Mouse (Mus musculus) megakaryocyte, embryonic 14.5 days (primary cell): ENCODE measurements around the gene Unk. TPM values are rescaled to one million over a fixed set of nuclear protein-coding genes. Genes with fewer than 3 reads are reported as not detected.
A peak's percentile ranks its signal among the peaks of the same experiment; 100 is the strongest.

ENCODE experiments used
- H3K27me3 ChIP-seq: replicated peaks from 2 replicates; pipeline ENCODE3; 2012; ENCODE audit warnings: inconsistent platforms
- H3K36me3 ChIP-seq: replicated peaks from 2 replicates; pipeline ENCODE3; 2012; ENCODE audit warnings: low read length, inconsistent platforms, mixed read lengths
- H3K4me1 ChIP-seq: 2 replicates; pipeline ENCODE4 v1.6.1; 2012; ENCODE audit warnings: inconsistent platforms
- H3K4me3 ChIP-seq: replicated peaks from 2 replicates; pipeline ENCODE3; 2012; ENCODE audit warnings: moderate library complexity, mild to moderate bottlenecking, inconsistent platforms
- H3K9me3 ChIP-seq: 2 replicates; pipeline ENCODE4 v1.6.1; 2012; ENCODE audit warnings: inconsistent platforms
- FLI1 ChIP-seq: IDR thresholded peaks from 2 replicates; pipeline ENCODE4 v1.6.1; 2012; ENCODE audit warnings: low read length, inconsistent platforms, mixed read lengths
- GATA1 ChIP-seq: IDR thresholded peaks from 3 replicates; pipeline ENCODE4 v1.6.1; 2012; ENCODE audit warnings: mixed read lengths, low read length, inconsistent platforms, borderline replicate concordance
- polyA plus RNA-seq: library from polyadenylated mRNA; stranded (reverse); fragments of >175 nt; gene quantifications from 2 replicates; pipeline ENCODE4 v1.2.3, GENCODE M21; 2012; ENCODE audit warnings: low replicate concordance; ENCODE audit not compliant: insufficient read depth

Unk gene
- polyA plus RNA-seq, 1 experiment = 18.8 TPM

DNA sequence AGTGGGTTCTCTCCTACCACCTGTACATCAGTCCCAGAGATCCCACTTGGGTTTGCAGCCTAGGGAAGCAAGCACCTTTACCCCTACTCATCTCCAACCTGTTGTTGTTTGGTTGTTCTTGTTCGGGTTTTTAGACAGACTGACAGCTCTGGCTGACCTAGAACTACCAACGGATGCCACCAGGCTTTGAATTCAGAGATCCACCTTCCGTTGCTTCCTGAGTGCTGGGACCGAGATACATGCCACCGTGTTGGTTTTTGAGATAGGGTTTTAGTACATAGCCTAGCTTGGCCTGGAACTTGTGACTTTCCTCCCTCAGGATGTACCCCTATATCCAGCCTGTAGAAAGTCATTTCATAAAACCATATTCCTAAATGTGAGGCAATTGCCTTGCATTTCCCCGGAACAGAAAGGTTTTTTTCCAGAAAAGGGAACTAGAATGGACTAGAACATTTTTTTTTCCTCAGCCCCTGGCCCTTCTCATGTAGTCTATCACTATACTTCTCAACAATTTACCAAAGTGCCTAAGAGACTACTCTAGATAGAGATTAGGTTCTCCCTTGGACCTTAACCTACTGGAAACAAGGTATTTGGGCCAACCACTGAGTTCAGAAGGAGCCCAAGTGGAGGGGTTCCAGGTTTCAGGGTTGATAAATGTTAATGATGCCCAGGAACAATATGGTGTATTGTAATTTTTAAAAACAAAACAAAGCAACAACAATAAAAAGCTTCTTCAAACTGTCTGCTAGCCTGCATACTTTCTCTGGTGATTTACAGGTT lies 846 bp upstream of the Unk start:
- Histone ChIP-seq H3K4me3 (peak overlapping the region; percentile 92), H3K4me1 (peaks cover 63% of the 10 kb centered on the region), H3K27me3 (no peaks in the 10 kb centered on the region), H3K9me3 (no peaks in the 10 kb centered on the region), H3K36me3 (peaks cover 20% of the 10 kb centered on the region)
- TF ChIP-seq FLI1 (no peak), GATA1 (no peak)

DNA sequence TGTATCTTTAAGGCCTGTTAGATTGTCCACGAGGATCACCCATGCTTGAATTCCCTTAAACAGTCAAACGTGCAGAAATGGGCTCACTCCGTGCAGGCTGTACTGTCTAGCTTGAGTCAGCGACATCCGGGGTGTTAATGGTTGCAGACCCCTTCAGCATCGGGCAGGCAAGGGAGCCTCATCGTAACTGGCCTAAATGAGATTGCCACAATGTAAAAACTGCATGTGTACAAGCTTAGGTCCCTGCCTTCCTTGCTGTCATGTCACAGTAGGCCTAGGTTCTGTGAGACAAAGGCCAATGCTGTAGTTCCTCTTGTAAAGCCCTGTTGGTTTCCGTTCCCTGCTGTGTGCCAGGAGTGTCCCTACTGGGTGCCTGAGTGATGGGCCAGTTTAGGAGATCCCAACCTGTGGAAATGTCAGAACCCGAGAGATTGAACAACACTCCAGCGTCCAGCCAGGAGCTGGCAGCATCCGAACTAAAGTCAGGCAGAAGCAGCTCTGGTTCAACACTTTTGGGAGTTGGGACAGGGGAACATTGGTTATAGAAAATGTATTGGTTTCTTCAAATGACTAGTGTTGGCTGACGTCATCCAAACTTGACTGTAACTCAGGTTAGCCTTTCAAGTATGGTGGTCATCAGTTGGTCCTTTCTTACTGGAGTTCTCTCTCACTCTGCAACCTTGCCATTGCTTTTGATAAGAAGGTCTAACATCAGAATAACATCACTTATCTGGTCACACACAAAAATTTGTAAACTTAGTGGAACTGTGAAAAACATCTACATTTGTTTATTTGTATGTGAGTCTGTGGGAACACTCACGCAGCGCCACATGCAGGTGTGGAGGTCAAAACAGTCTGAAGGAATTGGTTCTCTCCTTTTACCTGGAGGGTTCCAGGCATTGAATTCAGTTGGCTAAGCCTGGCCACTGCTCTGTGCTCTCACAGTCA lies 1.1 kb downstream of the Unk start:
- Histone ChIP-seq H3K27me3 (no peaks in the 10 kb centered on the region), H3K9me3 (no peaks in the 10 kb centered on the region), H3K4me1 (peaks cover 65% of the 10 kb centered on the region), H3K4me3 (peak overlapping the region; percentile 92), H3K36me3 (peaks cover 28% of the 10 kb centered on the region)
- no peak for TF ChIP-seq GATA1
- TF ChIP-seq FLI1 = no peak

DNA sequence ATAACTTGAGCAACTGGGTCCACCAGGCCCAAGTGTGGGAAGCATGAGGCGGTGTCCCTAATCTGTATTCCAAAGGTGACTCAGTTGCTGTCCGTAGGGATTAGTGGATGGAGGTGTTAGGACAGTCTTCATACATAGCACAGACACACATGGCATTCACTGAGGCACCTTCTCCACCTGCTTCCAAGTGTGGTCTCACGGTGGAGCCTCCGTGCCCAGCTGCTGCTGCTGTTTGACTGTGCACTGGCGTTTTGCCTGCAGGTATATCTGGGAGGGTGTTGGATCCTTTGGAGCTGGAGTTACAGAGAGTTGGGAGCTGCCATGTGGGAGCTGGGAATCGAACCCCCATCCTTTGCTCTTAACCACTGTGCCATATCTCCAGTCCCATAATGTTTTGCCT lies 4.5 kb downstream of the Unk start:
- peak overlapping the region; percentile 29 for H3K4me3 ChIP-seq
- H3K4me1 ChIP-seq = peaks cover 59% of the 10 kb centered on the region
- TF ChIP-seq FLI1 (no peak), GATA1 (no peak)
- no peaks in the 10 kb centered on the region for H3K9me3 ChIP-seq
- no peaks in the 10 kb centered on the region for H3K27me3 ChIP-seq
- H3K36me3 ChIP-seq = peaks cover 57% of the 10 kb centered on the region

DNA sequence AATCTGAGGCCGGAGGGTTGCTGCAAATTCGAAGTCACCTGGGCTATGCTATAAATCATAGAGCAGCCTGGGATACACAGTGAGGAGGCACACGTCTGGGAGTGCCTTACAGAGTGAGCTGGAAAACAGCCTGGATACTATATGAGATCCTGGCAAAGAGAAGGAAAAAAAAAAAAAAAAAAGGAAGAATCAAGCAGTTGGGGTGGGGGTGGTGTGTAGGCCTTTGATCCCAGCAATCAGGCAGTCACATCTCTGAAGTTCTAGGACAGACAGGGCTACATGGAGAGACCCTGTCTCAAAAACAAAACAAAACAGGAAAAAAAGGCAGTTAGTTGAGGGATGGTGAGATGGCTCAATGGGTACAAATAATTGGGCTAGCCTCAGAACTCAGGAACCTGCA lies 6.5 kb downstream of the Unk start:
- no peak for TF ChIP-seq GATA1
- no peak for TF ChIP-seq FLI1
- H3K27me3 ChIP-seq = no peaks in the 10 kb centered on the region
- H3K4me1 ChIP-seq = peaks cover 54% of the 10 kb centered on the region
- no peak overlapping the region for H3K4me3 ChIP-seq
- H3K36me3 ChIP-seq = peaks cover 71% of the 10 kb centered on the region
- H3K9me3 ChIP-seq = no peaks in the 10 kb centered on the region

DNA sequence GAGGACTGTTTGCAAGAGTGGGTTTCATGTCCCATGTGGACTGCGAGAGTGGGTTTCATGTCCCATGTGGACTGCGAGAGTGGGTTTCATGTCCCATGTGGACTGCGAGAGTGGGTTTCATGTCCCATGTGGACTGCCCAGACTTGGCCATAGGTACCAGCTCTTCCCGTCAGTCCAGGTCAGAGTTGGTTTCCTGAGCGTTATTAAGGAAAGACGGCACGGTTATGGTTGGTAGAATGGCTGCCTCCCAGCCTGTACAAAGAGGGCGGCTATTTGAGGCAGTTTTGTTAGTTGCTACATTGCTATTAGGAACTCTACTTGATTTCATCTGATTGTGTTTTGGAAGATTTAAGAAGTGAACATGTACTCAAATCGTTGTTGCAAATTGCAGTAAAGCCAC lies 7.7 kb downstream of the Unk start:
- Histone ChIP-seq H3K4me1 (peaks cover 55% of the 10 kb centered on the region), H3K36me3 (peaks cover 74% of the 10 kb centered on the region), H3K27me3 (no peaks in the 10 kb centered on the region), H3K4me3 (no peak overlapping the region), H3K9me3 (no peaks in the 10 kb centered on the region)
- no peak for TF ChIP-seq GATA1

DNA sequence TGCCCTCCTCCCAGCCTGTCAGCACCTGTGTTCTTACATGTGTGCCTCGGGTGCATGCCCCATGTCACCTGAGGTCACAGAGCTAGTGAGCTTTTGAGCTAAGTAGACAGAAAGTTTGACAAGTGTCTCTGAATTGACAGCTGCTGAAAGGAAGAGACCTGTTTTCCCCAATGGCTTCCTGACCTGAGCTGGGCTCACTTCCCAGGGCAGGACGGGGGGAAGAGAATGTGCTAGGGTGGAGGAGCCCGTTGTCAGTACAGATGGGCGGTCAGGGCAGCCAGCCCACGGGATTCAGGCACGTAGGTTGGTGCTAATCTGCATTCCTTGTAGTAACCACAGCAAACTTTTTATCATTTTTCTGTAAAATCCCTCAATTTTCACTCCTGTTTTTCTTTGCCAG lies 10.5 kb downstream of the Unk start:
- H3K27me3 ChIP-seq = no peaks in the 10 kb centered on the region
- H3K9me3 ChIP-seq = no peaks in the 10 kb centered on the region
- H3K36me3 ChIP-seq = peaks cover 75% of the 10 kb centered on the region
- H3K4me1 ChIP-seq = peaks cover 53% of the 10 kb centered on the region
- H3K4me3 ChIP-seq = no peak overlapping the region
- no peak for TF ChIP-seq FLI1
- no peak for TF ChIP-seq GATA1

DNA sequence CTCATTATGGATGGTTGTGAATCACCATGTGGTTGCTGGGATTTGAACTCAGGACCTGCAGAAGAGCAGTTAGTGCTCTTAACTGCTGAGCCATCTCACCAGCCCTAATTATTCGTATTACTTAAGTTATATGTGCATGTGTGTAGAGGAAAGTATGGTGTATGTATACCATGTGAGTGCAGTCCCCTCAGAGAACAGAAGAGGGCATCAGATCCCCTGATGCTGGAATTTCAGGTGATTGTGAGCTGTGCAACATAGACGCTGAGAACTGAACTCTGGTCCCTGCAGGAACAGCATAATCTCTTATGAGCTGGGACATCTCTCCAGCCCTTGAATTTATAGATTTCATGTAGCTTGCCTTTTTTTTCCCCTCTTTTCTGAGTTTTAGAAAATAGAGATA lies 11.7 kb downstream of the Unk start:
- Histone ChIP-seq H3K4me3 (no peak overlapping the region), H3K36me3 (peaks cover 80% of the 10 kb centered on the region), H3K4me1 (peaks cover 48% of the 10 kb centered on the region), H3K9me3 (no peaks in the 10 kb centered on the region), H3K27me3 (no peaks in the 10 kb centered on the region)
- TF ChIP-seq FLI1 = no peak
- no peak for TF ChIP-seq GATA1

DNA sequence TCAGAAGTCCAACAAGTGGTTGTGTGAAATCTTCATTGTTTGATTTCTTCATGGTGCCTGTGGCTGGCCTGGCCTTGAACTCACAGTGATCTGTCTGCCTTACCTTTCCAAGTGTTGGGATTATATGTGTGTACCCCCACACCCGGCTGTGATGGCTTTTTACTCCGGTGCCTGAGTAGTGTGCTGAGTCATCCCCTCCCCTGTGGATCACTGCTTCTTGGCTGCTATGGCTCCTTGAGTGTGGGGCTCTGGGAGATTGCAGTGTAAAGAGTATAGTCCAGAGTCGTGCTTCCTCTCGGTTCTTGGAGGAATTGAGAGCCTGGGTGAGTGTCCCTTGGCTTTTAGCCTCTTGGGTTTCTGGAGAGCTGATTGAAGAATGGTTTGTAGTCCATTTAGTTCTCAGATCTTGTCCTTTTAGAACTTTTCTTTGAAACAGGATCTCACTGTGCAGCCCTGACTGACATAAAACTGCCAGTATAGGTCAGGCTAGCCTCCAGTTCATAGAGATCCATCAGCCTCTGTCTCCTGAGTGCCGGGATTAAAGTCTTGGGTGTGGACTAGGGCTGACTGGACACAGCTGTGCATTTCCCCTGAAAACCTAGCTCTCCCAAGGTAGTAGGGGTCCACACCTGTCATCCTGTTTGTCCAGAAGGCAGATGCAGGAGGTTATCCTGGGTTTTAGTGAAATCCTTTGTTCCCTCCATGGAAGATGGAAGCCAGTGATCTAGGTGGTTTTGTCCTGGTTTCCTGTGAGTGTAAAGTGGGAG lies 12.4 kb downstream of the Unk start:
- H3K4me3 ChIP-seq = peak overlapping the region; percentile 48
- H3K4me1 ChIP-seq = peaks cover 46% of the 10 kb centered on the region
- no peaks in the 10 kb centered on the region for H3K9me3 ChIP-seq
- TF ChIP-seq FLI1 = no peak
- no peak for TF ChIP-seq GATA1
- no peaks in the 10 kb centered on the region for H3K27me3 ChIP-seq
- H3K36me3 ChIP-seq = peaks cover 83% of the 10 kb centered on the region

DNA sequence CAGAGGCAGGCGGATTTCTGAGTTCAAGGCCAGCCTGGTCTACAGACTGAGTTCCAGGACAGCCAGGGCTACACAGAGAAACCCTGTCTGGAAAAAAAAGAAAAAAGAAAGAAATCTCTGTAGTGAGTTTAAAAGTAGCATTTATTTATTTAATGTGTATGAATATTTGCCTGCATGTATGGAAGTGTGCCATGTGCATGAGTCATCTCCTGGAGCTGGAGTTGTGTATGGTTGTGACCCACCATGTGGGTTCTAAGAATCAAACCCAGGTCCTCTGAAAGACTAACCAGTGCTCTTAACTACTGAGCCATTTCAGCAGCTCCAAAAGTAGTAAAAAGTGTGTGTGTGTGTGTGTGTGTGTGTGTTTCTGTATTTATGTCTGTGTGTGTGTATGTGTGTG lies 13.2 kb downstream of the Unk start:
- H3K4me3 ChIP-seq = no peak overlapping the region
- peaks cover 83% of the 10 kb centered on the region for H3K36me3 ChIP-seq
- no peaks in the 10 kb centered on the region for H3K27me3 ChIP-seq
- H3K9me3 ChIP-seq = no peaks in the 10 kb centered on the region
- TF ChIP-seq GATA1 (no peak), FLI1 (no peak)
- H3K4me1 ChIP-seq = peaks cover 41% of the 10 kb centered on the region

DNA sequence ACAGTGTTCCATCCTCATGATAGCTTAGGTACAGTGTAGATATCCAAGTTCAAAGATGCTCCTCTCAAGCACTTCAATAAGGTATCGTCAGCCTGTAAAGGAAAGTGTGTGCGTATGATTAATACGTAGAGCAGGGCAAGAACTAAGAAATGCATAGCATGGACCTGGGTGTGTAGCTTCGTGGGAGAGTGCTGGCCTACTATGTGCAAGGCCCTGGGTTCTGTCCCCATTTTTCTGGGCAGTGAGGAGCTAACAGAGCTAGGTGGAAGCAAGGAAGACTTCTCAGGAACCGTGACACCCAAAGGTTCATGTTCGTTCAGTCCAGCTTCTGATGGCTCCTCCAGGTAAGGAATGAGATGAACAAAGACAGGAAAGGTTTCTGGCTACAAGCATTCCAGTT lies 15.1 kb downstream of the Unk start:
- no peak overlapping the region for H3K4me3 ChIP-seq
- H3K36me3 ChIP-seq = peaks cover 86% of the 10 kb centered on the region
- peaks cover 7% of the 10 kb centered on the region; the same call in 1 of the 2 replicates for H3K9me3 ChIP-seq
- H3K4me1 ChIP-seq = peaks cover 48% of the 10 kb centered on the region
- no peaks in the 10 kb centered on the region for H3K27me3 ChIP-seq
- TF ChIP-seq FLI1 (no peak), GATA1 (no peak)
